Mouse (Mus musculus): ENCODE measurements around the gene Lysmd2. TPM values are rescaled to one million over a fixed set of nuclear protein-coding genes. Genes with fewer than 3 reads are reported as not detected.

The Lysmd2 gene
- total and polyA plus RNA-seq, 3 experiments = 6.9 to 16.4 (median 8.5) TPM

GRCm38 (mm10) chr9:75597036-75597435, 28.5 kb upstream of the Lysmd2 start:
- Histone ChIP-seq H3K79me2 (replicated peaks; ENCODE audit: control insufficient read depth, insufficient read depth, low read length) (no peaks in the 10 kb centered on the region), H3K36me3 (ENCODE audit: control insufficient read depth, insufficient read depth, low read length) (no peaks in the 10 kb centered on the region), H3K4me3 (no peak overlapping the region), H3K4me1 (ENCODE audit: control insufficient read depth, insufficient read depth, low read length) (no peaks in the 10 kb centered on the region; the same call in 1 of the 2 replicates), H3K9ac (ENCODE audit: low read depth, low read length) (no peak overlapping the region), H3K27ac (no peak overlapping the region), H3K27me3 (ENCODE audit: control insufficient read depth, insufficient read depth, low read length) (no peaks in the 10 kb centered on the region)
- intact Hi-C loops (cut with DNase I) = no loop called here
- WGBS = 78% methylated on average over 13 of the region's 13 CpGs
- no peak for TF ChIP-seq POLR2A (IDR thresholded peaks at IDR 0.05; ENCODE audit: insufficient read depth, low read depth, low read length)
- no peak for DNase-seq

- Histone ChIP-seq H3K4me1 (ENCODE audit: control insufficient read depth, insufficient read depth, low read length) (no peaks in the 10 kb centered on the region; the same call in 1 of the 2 replicates), H3K79me2 (replicated peaks; ENCODE audit: control insufficient read depth, insufficient read depth, low read length) (no peaks in the 10 kb centered on the region), H3K27me3 (ENCODE audit: control insufficient read depth, insufficient read depth, low read length) (no peaks in the 10 kb centered on the region), H3K36me3 (ENCODE audit: control insufficient read depth, insufficient read depth, low read length) (no peaks in the 10 kb centered on the region), H3K4me3 (no peak overlapping the region), H3K9ac (ENCODE audit: low read depth, low read length) (no peak overlapping the region), H3K27ac (no peak overlapping the region)
- DNase-seq = no peak
- TF ChIP-seq EP300 (IDR thresholded peaks at IDR 0.05; ENCODE audit: insufficient read depth, low read depth, low read length) = no peak
- no peak for TF ChIP-seq POLR2A (IDR thresholded peaks at IDR 0.05; ENCODE audit: insufficient read depth, low read depth, low read length)
- TF ChIP-seq CTCF (IDR thresholded peaks at IDR 0.05) = no peak
- WGBS = 78% methylated on average over 4 of the region's 4 CpGs
- intact Hi-C loops (cut with DNase I) = no loop called here
Measured at GRCm38 (mm10) chr9:75597596-75597995, 27.9 kb upstream of the Lysmd2 start.

- no peak overlapping the region for H3K4me3 ChIP-seq
- intact Hi-C loops (cut with DNase I) = no loop called here
- WGBS = 41% methylated on average over 5 of the region's 5 CpGs
- H3K27ac ChIP-seq = no peak overlapping the region
- H3K9ac ChIP-seq (ENCODE audit: low read depth, low read length) = no peak overlapping the region
- no peaks in the 10 kb centered on the region for H3K36me3 ChIP-seq (ENCODE audit: control insufficient read depth, insufficient read depth, low read length)
- no peaks in the 10 kb centered on the region for H3K79me2 ChIP-seq (replicated peaks; ENCODE audit: control insufficient read depth, insufficient read depth, low read length)
- DNase-seq = no peak
- H3K4me1 ChIP-seq (ENCODE audit: control insufficient read depth, insufficient read depth, low read length) = no peaks in the 10 kb centered on the region; the same call in 1 of the 2 replicates
- peak; percentile 22; the same call in 1 of the 2 replicates for TF ChIP-seq CTCF (IDR thresholded peaks at IDR 0.05)
- TF ChIP-seq POLR2A (IDR thresholded peaks at IDR 0.05; ENCODE audit: insufficient read depth, low read depth, low read length) = no peak
- no peaks in the 10 kb centered on the region for H3K27me3 ChIP-seq (ENCODE audit: control insufficient read depth, insufficient read depth, low read length)
Measured at GRCm38 (mm10) chr9:75599191-75599841, 26.2 kb upstream of the Lysmd2 start.

DNA sequence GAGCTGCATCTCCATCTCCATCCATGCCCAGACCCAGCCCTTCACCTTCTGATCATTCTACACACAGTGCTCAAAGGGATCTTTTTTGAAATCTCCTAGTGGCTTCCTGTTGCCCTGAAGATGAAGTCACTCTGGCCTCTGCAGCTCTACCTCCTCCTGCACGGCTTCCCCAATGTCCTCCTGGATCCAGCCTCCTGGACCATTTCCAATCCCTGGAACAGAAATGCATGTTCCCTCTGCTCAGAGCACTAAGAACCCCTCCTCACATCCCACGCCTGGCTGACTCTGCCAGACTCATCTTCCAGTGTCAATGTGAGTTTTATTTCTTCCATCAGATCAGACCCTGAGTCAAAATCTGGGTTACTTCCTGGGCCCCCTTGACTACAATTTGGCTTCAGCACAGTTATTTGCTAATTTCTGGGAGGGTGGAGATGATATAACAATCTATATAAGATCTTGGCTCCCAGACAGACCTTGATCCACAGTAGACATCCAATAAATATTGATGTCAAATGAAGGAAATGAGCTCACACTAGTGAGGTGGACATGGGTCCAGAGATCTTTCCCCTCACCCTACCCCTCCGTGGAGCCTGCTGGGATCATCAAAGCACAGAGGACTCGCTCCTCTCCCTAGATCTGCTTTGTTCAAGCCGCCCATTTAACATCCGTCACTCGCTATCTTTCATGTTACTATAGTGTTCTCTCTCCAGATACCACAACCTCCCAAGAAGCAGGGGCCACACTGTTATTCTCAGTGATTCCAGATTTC, 25.2 kb upstream of the Lysmd2 start:
- intact Hi-C loops (cut with DNase I) = no loop called here
- WGBS = 65% methylated on average over 7 of the region's 7 CpGs

DNA sequence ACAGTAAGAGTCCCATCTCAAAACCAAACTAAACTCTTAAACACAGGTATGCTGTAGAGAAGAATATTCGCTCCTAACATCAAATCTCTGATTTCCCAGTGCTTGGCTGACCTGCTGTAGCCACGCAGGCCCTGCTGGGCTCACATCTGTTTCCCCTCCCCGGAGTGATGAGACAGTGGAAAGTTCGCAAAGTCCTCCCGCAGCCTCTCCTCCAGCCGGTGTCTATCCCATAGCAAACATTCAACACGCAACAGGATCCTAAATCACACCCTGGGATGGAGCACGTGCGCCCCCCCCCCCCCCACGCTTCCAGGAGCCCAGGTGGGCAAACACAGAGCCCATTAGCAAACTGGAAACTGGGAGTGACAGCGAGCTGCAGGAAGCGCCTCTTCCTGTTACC, 24.0 kb upstream of the Lysmd2 start:
- Histone ChIP-seq H3K27ac (no peak overlapping the region), H3K9ac (ENCODE audit: low read depth, low read length) (no peak overlapping the region), H3K36me3 (ENCODE audit: control insufficient read depth, insufficient read depth, low read length) (no peaks in the 10 kb centered on the region), H3K4me1 (ENCODE audit: control insufficient read depth, insufficient read depth, low read length) (no peaks in the 10 kb centered on the region; the same call in 1 of the 2 replicates), H3K79me2 (replicated peaks; ENCODE audit: control insufficient read depth, insufficient read depth, low read length) (no peaks in the 10 kb centered on the region), H3K27me3 (ENCODE audit: control insufficient read depth, insufficient read depth, low read length) (no peaks in the 10 kb centered on the region), H3K4me3 (no peak overlapping the region)
- TF ChIP-seq CTCF (IDR thresholded peaks at IDR 0.05) (no peak), POLR2A (IDR thresholded peaks at IDR 0.05; ENCODE audit: insufficient read depth, low read depth, low read length) (no peak), EP300 (IDR thresholded peaks at IDR 0.05; ENCODE audit: insufficient read depth, low read depth, low read length) (no peak)
- intact Hi-C loops (cut with DNase I) = no loop called here
- 26% methylated on average over 12 of the region's 12 CpGs for WGBS
- no peak for DNase-seq

More for the DNA sequence above, 25.2 kb upstream of the Lysmd2 start:
- Histone ChIP-seq H3K79me2 (replicated peaks; ENCODE audit: control insufficient read depth, insufficient read depth, low read length) (no peaks in the 10 kb centered on the region), H3K36me3 (ENCODE audit: control insufficient read depth, insufficient read depth, low read length) (no peaks in the 10 kb centered on the region), H3K27ac (no peak overlapping the region), H3K4me1 (ENCODE audit: control insufficient read depth, insufficient read depth, low read length) (no peaks in the 10 kb centered on the region; the same call in 1 of the 2 replicates), H3K27me3 (ENCODE audit: control insufficient read depth, insufficient read depth, low read length) (no peaks in the 10 kb centered on the region), H3K4me3 (no peak overlapping the region), H3K9ac (ENCODE audit: low read depth, low read length) (no peak overlapping the region)
- no peak for DNase-seq
- TF ChIP-seq POLR2A (IDR thresholded peaks at IDR 0.05; ENCODE audit: insufficient read depth, low read depth, low read length) (no peak), EP300 (IDR thresholded peaks at IDR 0.05; ENCODE audit: insufficient read depth, low read depth, low read length) (no peak), CTCF (IDR thresholded peaks at IDR 0.05) (no peak)

DNA sequence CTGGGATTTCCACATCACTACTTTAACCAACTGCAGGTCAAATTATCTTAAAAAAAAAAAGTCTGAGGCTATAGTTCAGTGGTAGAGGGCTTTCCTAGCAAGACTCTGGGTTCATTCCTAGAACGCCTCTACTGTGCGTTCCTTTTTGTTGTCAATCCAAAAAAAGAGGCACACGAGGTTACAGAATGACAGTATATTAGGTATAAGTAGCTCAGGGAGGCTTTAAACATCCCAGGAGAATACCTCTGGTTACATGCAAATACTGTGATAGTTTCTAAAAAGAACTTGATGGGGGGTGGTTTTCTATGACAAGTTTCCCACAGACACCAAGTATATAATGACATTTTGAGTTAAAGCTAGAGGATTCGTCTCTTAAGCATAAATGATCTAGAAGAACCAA, 18.0 kb upstream of the Lysmd2 start:
- no peak overlapping the region for H3K4me3 ChIP-seq
- intact Hi-C loops (cut with DNase I) = no loop called here
- no peaks in the 10 kb centered on the region for H3K36me3 ChIP-seq (ENCODE audit: control insufficient read depth, insufficient read depth, low read length)
- TF ChIP-seq CTCF (IDR thresholded peaks at IDR 0.05) (no peak), EP300 (IDR thresholded peaks at IDR 0.05; ENCODE audit: insufficient read depth, low read depth, low read length) (no peak)
- H3K27me3 ChIP-seq (ENCODE audit: control insufficient read depth, insufficient read depth, low read length) = 0 out of 2 replicates have a peak, but pooled peaks cover 2% of the 10 kb centered on the region
- no peaks in the 10 kb centered on the region for H3K79me2 ChIP-seq (replicated peaks; ENCODE audit: control insufficient read depth, insufficient read depth, low read length)
- no peak for DNase-seq
- H3K9ac ChIP-seq (ENCODE audit: low read depth, low read length) = no peak overlapping the region
- H3K4me1 ChIP-seq (ENCODE audit: control insufficient read depth, insufficient read depth, low read length) = no peaks in the 10 kb centered on the region
- WGBS = 89% methylated on average over 4 of the region's 4 CpGs
- no peak overlapping the region for H3K27ac ChIP-seq
